Comparison of ENCODE assay signal across 34 mouse cellular contexts in the genomic region with DNA sequence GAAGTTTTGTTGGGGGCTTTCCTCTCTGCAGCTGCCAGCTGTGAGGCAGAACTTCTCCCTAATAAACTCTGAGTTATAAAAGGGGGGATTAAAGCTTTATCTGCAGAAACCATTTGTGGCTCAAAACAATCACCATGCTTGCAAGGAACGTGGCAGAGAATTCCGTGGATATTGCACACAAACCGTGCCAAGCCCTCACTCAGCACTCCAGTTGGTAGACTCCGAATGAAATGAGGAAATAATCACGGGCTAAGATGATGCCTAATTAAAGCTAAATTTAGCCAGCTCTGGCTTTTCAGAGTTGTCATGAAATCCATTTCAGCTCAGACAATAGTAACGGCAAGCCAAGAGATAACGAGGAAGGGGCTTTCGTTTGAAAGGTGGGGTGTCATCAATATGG. TPM values are rescaled to one million over a fixed set of nuclear protein-coding genes. Genes with fewer than 3 reads are reported as not detected.
DNase-seq lines count a peak whose midpoint lies in the region; ATAC-seq lines count a peak whose summit lies in the region.
"Had no signal": no experiment of that assay in that cellular context is flagged by ENCODE, and none has a peak within 500 bp of the region (broad histone marks: within the 10 kb centered on the region; RNA-seq: fewer than 3 reads in every experiment).

No protein-coding gene starts in this region.

- DNase-seq in layer of hippocampus, adult 18-20 months (ENCODE audit: low spot score in 2 of 2), result peak; percentile 21 to 46
- DNase-seq in layer of hippocampus, postnatal 10 days (ENCODE audit: low spot score in 2 of 2), result no peak
- DNase-seq in right cerebral cortex, postnatal 4 days, result peak; percentile 22
- DNase-seq in right cerebral cortex, adult 2 months (ENCODE audit: low spot score in 2 of 2), result no peak
- peak; percentile 70 for DNase-seq in forebrain, embryonic 14.5 days (ENCODE audit: low spot score)
- DNase-seq in embryo, embryonic 9.5 days (ENCODE audit: extremely low spot score), result no peak
- DNase-seq in ovary, postnatal 10 days (ENCODE audit: low spot score), result no peak
- DNase-seq: adrenal gland, postnatal 36 days; B cell, adult 2 months; cerebellum, adult 2 months; cerebellum, postnatal 25 days; embryo, embryonic 11 days; gastrocnemius, postnatal 14 days; heart, postnatal 10 days; kidney, adult 18-20 months; thymus, adult 2 months; thymus, postnatal 4 days had no signal

- no peak overlapping the region for H3K9ac ChIP-seq in forebrain, embryonic 14.5 days (ENCODE audit: low read length)
- H3K9ac ChIP-seq: heart, embryonic 12.5 days; limb, embryonic 15.5 days; liver, embryonic 15.5 days; lung, embryonic 15.5 days; stomach, embryonic 15.5 days had no signal

- no peaks in the 10 kb centered on the region for H3K36me3 ChIP-seq in forebrain, embryonic 14.5 days (ENCODE audit: control insufficient read depth, insufficient read depth, low read length)
- H3K36me3 ChIP-seq: G1E; heart, embryonic 12.5 days; limb, embryonic 15.5 days; liver, embryonic 15.5 days; lung, embryonic 15.5 days; stomach, embryonic 15.5 days had no signal

- H3K4me1 ChIP-seq in forebrain, embryonic 14.5 days (ENCODE audit: control insufficient read depth, insufficient read depth, low read length), result peaks cover 6% of the 10 kb centered on the region; the same call in 1 of the 2 replicates
- H3K4me1 ChIP-seq: limb, embryonic 15.5 days; liver, embryonic 15.5 days; lung, embryonic 15.5 days; stomach, embryonic 15.5 days had no signal

- H3K27me3 ChIP-seq in forebrain, embryonic 14.5 days (replicated peaks; ENCODE audit: control insufficient read depth, insufficient read depth, low read length), result no peaks in the 10 kb centered on the region
- H3K27me3 ChIP-seq: CH12.LX; limb, embryonic 15.5 days; lung, embryonic 15.5 days; stomach, embryonic 15.5 days had no signal

- ATAC-seq in forebrain, embryonic 14.5 days, result peak; percentile 46; the same call in 1 of the 2 replicates
- ATAC-seq: midbrain, embryonic 16.5 days; Patski had no signal

- no peak overlapping the region for H3K4me3 ChIP-seq in forebrain, embryonic 14.5 days (ENCODE audit: low read depth, low read length)
- H3K4me3 ChIP-seq: heart, embryonic 12.5 days; left cerebral cortex, adult 2 months; limb, embryonic 15.5 days; liver, embryonic 15.5 days; lung, embryonic 15.5 days; myocyte; stomach, embryonic 15.5 days had no signal

- H3K9me3 ChIP-seq in forebrain, embryonic 14.5 days (replicated peaks; ENCODE audit: control insufficient read depth, low read length), result no peaks in the 10 kb centered on the region
- H3K9me3 ChIP-seq: heart, embryonic 12.5 days; limb, embryonic 15.5 days; liver, embryonic 15.5 days; lung, embryonic 15.5 days; stomach, embryonic 15.5 days had no signal

- no peak overlapping the region for H3K27ac ChIP-seq in forebrain, embryonic 14.5 days (ENCODE audit: low read depth, low read length)
- H3K27ac ChIP-seq: kidney, postnatal 0 days; left cerebral cortex, adult 2 months; limb, embryonic 15.5 days; liver, embryonic 15.5 days; lung, embryonic 15.5 days; stomach, embryonic 15.5 days had no signal

- WGBS in forebrain, embryonic 14.5 days, result 10% methylated on average over 8 of the region's 8 CpGs

- no peak overlapping the region for H3K4me2 ChIP-seq in forebrain, embryonic 14.5 days (ENCODE audit: low read length)
- H3K4me2 ChIP-seq: heart, embryonic 12.5 days; limb, embryonic 15.5 days; liver, embryonic 15.5 days; lung, embryonic 15.5 days; stomach, embryonic 15.5 days had no signal

RNA-seq across cellular contexts. Expression of a gene that starts 58.1 kb away (rescaled TPM):
- 1 to 10 TPM in 1 of 2 experiments, under 1 TPM in 1; 0.79 to 1.1 TPM for total RNA-seq in layer of hippocampus, adult 18-20 months (2021)
- total RNA-seq in layer of hippocampus, postnatal 10 days (2021), result 1 to 10 TPM; 1.6 to 1.8 TPM
- polyA plus RNA-seq in forebrain, embryonic 14.5 days (2014; fragmentation: Nextera tagmentation; extraction: Ambion mirVana), result 1.5 and 2.0 TPM in 2 replicates
- total RNA-seq: adrenal gland, adult 18-20 months; adrenal gland, postnatal 36 days; CH12.LX; gastrocnemius, postnatal 14 days; heart, adult 18-20 months; heart, postnatal 10 days; megakaryocyte-erythroid progenitor cell, adult 5-6 weeks had no signal
- polyA plus RNA-seq: cerebellum, adult 2 months; G1E; heart, embryonic 12.5 days; hindbrain, embryonic 11.5 days; myocyte; neural tube, embryonic 14.5 days; Patski; thymus, adult 2 months had no signal

Comparison
In these comparisons a context has a peak if more than half of its experiments do, and no peak if none do; other contexts are left out.
1. DNase-seq: peak in layer of hippocampus, adult 18-20 months (2 of 2), right cerebral cortex, postnatal 4 days (single experiment) and forebrain, embryonic 14.5 days (single experiment); none in layer of hippocampus, postnatal 10 days (0 of 2), right cerebral cortex, adult 2 months (0 of 2), embryo, embryonic 9.5 days (single experiment) and ovary, postnatal 10 days (single experiment).